Mouse (Mus musculus) cerebellum, adult 2 months (tissue): ENCODE measurements at regions not wholly inside any gene's neighbourhood (a gene's known extent, or its start where the extent isn't known, plus 50 kb on each side); places are given as distances from the start of the nearest gene placed in this dataset.

Source experiments
- DNase-seq, 2 experiments: peaks; one replicate each; pipeline ENCODE4 v3.0.0; 2021
- H3K27ac ChIP-seq: fragments of 200-500 bp; 2 replicates; pipeline ENCODE4 v1.5.1; 2012; ENCODE audit warnings: low read length, control low read depth, inconsistent platforms; ENCODE audit not compliant: insufficient read depth
- H3K27me3 ChIP-seq: fragments of 200-500 bp; 2 replicates; pipeline ENCODE4 v1.6.1; 2012; ENCODE audit warnings: inconsistent platforms, mild to moderate bottlenecking, low read length, moderate library complexity; ENCODE audit not compliant: control insufficient read depth, insufficient read depth
- H3K4me1 ChIP-seq: fragments of 200-500 bp; 2 replicates; pipeline ENCODE4 v1.6.1; 2011; ENCODE audit warnings: low read length; ENCODE audit not compliant: control insufficient read depth, insufficient read depth
- H3K4me3 ChIP-seq: fragments of 200-500 bp; replicated peaks from 2 replicates; pipeline ENCODE3; 2011; ENCODE audit warnings: mild to moderate bottlenecking, low read depth, low read length, control low read depth; ENCODE audit not compliant: insufficient read depth
- CTCF ChIP-seq: fragments of 200-500 bp; IDR thresholded peaks from 2 replicates; pipeline ENCODE4 v1.5.1; 2011; ENCODE audit warnings: low read depth, mild to moderate bottlenecking, control low read depth, low read length, moderate library complexity, borderline replicate concordance; ENCODE audit not compliant: insufficient read depth
- POLR2A ChIP-seq: fragments of 200-500 bp; IDR thresholded peaks from 2 replicates; pipeline ENCODE4 v1.6.1; 2011; ENCODE audit warnings: low read length, control low read depth, borderline replicate concordance; ENCODE audit not compliant: insufficient read depth
- WGBS: fragments of 180-500 bp; shearing (Covaris S2); methylation state at CpG from one replicate; pipeline ENCODE4 v1.1.7; 2018; 5-methylcytosine and 5-hydroxymethylcytosine counted together

DNA sequence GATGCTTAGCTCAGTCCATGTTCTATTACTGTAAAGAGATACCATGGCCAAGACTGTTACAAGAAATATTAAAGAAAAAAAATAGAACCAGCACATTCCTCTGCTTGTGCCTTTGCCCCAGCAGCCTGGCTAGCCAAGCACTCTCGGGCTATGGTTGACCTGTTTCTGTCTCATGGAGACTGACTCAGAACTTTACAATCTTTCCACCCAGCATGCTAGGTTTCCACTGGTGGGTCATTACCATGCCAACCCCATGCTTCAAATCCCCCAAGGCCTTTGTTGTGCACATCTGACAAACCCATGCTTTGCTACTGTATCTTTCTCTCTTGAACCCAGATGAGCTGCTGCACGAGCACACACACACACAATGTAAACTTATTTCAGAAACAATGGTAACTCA lies 579.3 kb upstream of the 1700015G11Rik start:
- TF ChIP-seq CTCF (no peak), POLR2A (no peak)
- no peak for DNase-seq
- Histone ChIP-seq H3K27me3 (no peaks in the 10 kb centered on the region), H3K27ac (no peak overlapping the region), H3K4me3 (no peak overlapping the region), H3K4me1 (no peaks in the 10 kb centered on the region)
- 85% methylated on average over 2 of the region's 2 CpGs for WGBS

DNA sequence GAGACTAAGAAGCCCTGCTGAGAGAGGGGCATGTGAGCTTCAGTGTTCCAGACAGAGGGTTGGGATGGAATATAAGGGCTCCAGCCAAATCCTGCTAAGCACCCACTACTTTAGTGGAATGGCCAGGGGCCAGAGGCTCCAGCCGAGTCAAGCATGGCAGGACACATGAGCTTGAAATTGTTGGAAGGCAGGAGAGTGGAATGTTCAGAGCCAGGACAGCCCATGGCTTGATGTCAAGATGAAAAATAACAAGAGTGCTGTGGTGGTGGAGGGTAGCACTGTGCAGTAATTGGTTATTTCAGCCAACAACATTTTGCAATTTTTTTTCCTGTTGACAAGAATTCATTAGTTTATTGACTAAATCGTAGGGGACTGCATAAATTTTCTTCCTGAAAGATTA lies 567.6 kb upstream of the 1700015G11Rik start:
- 3% methylated on average over 2 of the region's 2 CpGs for WGBS
- TF ChIP-seq POLR2A (no peak), CTCF (no peak)

More for the DNA sequence above, 567.6 kb upstream of the 1700015G11Rik start:
- H3K27me3 ChIP-seq = no peaks in the 10 kb centered on the region
- H3K27ac ChIP-seq = no peak overlapping the region
- DNase-seq = peak in 1 of 2 experiments; percentile 0
- no peaks in the 10 kb centered on the region for H3K4me1 ChIP-seq
- no peak overlapping the region for H3K4me3 ChIP-seq
